Mouse (Mus musculus): ENCODE measurements around the gene Ttc22.
A peak's percentile ranks its signal among the peaks of the same experiment; 100 is the strongest.

The Ttc22 gene

GRCm38 (mm10) chr4:106615637-106616036 is 6.6 kb upstream of the Ttc22 start:
- no peak for DNase-seq (ENCODE audit: low read depth, low spot score)

- DNase-seq (ENCODE audit: low read depth, low spot score), result peak; percentile 28
Observed at GRCm38 (mm10) chr4:106617056-106617455, 5.2 kb upstream of the Ttc22 start, which contains the start of gene Lexm. Lexm (minus strand) TSS chr4:106617241.

- DNase-seq (ENCODE audit: low read depth, low spot score), result no peak
Observed at GRCm38 (mm10) chr4:106618898-106619297, 3.3 kb upstream of the Ttc22 start.

- no peak for DNase-seq (ENCODE audit: low read depth, low spot score)
Observed at GRCm38 (mm10) chr4:106621428-106621827, 804 bp upstream of the Ttc22 start.

GRCm38 (mm10) chr4:106622712-106623111 is 480 bp downstream of the Ttc22 start:
- no peak for DNase-seq (ENCODE audit: low read depth, low spot score)

- DNase-seq (ENCODE audit: low read depth, low spot score), result no peak
Observed at GRCm38 (mm10) chr4:106624271-106624670, 2.0 kb downstream of the Ttc22 start.

DNA sequence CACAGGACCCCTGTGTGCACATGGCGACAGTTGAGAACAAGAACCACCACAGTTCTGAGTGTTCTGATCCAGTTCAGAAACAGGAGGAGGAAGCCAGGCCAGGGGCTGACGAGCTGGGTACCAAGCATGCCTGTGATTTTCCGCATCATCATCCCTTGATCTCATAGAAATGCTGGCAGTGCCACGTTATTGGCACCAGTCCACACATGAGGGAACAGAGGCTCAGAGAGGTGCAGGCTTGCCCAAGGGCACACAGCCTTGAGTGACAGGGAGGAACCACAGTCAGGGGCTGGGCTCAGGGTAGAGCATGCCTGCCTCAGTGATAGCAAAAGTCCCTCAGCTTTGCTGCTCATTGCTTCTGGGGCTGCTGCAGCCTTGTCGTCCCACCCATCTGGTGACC is 5.6 kb downstream of the Ttc22 start:
- no peak for DNase-seq (ENCODE audit: low read depth, low spot score)

DNA sequence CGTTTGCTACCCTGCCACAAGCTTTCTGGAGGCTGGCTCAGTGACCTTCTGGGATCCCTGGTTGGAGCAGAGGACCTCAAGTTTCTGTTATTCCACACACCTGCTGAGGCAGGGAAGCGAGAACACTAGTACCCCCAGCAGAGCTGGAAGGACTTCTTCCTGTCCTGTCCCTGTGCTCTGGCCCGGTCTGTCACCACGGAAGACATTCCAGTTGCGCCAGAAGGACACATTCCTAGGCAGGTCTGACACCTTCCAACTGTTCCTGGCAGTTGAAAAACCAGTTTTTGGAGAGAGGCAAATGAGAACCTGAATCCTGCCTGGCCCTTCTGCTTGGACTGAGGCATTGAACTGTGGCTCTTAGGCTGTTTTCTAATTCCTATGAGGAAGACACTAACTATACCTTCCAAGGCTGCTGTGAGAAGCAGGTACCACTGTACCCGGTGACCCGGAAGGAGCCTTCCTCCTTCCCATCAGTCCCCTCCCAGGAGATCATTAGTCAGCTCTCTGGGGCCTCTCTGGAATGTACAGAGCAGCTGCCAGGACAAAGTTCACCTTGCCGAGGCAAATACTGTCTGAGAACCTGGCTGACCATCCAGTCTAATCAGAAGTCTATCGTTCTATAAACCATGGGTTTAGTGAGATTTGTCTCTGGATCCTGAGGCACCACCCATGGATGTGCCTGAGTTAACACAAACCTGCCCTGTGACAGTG is 6.6 kb downstream of the Ttc22 start:
- DNase-seq (ENCODE audit: low read depth, low spot score), result no peak

DNA sequence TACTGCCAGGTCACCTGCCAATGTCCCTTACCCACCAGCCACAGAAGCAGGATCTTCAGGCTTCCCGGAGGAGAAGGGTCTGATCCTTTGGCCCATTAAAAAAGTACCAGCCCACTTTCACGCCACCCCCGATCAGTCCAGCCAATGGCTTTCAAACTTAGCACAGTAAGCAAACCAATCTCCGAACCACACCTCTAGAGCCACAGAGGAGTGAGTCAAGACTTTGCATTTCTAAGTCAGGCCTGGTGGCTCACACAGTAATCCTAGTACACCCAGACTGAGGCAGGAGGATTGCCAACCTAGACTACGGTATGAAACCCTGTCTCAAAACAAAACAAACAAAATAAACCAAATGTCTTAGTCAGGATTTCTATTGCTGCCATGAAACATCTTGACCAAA is 7.1 kb downstream of the Ttc22 start:
- DNase-seq (ENCODE audit: low read depth, low spot score), result no peak

GRCm38 (mm10) chr4:106630333-106631220 is 8.3 kb downstream of the Ttc22 start:
- peak; percentile 74 for DNase-seq (ENCODE audit: low read depth, low spot score)

GRCm38 (mm10) chr4:106632313-106632712 is 10.1 kb downstream of the Ttc22 start:
- no peak for DNase-seq (ENCODE audit: low read depth, low spot score)

- no peak for DNase-seq (ENCODE audit: low read depth, low spot score)
Observed at GRCm38 (mm10) chr4:106633281-106634085, 11.3 kb downstream of the Ttc22 start.

GRCm38 (mm10) chr4:106634086-106634479 is 11.9 kb downstream of the Ttc22 start:
- no peak for DNase-seq (ENCODE audit: low read depth, low spot score)

DNA sequence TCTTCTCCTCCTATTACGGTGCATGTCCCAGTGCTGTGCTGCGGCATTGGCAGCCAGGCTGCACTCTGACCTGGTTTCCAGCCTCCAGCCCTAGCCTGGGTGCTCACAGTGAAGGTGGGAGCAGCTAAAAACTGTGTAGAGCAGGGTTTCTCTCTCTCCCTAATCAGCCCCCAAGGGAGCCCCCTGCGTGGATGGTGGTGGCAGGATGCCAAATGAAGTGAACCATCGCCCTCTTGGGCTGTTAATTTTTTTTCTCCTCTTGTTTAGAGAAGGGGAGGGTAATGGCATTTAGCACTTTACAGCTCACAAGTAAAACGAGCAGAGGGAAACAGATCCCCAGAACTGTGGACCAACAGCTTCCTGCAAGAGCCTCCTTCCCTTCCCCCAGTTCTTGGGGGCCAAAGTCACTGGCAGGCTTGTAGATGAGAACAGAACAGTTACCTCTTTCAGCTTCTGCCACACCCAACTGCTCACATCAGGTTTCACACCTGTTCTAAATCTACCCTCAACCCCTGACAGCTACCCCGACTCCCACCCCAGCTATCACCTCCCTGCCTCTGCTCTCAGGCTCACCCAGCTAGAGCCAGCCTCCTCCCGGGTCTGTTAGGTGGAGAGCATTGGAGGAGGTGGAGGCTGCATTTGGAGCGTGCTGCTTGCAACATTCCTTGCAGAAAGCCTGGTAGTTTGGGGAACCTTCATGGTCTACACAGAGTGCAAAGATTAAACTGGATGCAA is 21.4 kb downstream of the Ttc22 start:
- DNase-seq (ENCODE audit: low read depth, low spot score), result peak; percentile 14

- DNase-seq (ENCODE audit: low read depth, low spot score), result no peak
Observed at GRCm38 (mm10) chr4:106644218-106644610, 22.0 kb downstream of the Ttc22 start.

- DNase-seq (ENCODE audit: low read depth, low spot score), result no peak
Observed at GRCm38 (mm10) chr4:106645797-106646196, 23.6 kb downstream of the Ttc22 start.

- no peak for DNase-seq (ENCODE audit: low read depth, low spot score)
Observed at GRCm38 (mm10) chr4:106647137-106647536, 24.9 kb downstream of the Ttc22 start.

DNA sequence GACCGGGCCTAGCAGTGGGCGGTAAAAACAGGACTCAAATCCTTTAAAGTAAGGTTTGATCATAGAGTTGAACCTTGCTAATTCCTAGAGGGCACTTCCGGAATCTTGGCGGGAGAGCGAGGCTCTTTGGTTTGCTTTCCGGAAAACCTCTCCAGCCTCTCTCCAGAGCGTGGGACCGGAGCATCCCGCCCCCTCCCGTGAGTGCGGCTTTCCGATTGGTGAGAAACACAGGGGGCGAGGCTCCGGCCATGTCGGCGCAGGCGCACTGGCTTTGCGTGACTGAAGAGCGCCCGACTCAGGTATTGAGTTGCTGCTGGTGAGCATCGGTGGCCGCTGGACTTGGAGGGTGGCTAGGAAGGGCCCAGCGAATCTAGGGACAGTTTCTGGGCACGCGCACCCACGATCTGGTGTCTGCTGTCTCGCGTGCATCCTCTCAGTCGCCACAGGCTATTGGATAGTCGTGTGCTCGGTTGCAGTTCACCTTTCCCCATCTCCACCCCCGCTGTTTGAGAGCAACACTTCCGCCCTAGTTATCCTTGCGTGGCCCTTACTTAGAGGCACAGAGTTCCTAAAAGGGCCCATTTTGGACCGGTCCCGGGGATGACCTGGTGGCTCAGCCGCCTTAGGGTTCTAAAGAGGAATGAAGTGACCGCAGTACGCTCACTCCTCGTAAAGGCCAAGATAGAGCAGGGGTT is 28.7 kb downstream of the Ttc22 start, which contains the start of gene Pars2:
Gene Pars2, plus strand, starts transcription at position 237 of the 695 bp plus-strand sequence.
- peak; percentile 98 for DNase-seq (ENCODE audit: low read depth, low spot score)

DNA sequence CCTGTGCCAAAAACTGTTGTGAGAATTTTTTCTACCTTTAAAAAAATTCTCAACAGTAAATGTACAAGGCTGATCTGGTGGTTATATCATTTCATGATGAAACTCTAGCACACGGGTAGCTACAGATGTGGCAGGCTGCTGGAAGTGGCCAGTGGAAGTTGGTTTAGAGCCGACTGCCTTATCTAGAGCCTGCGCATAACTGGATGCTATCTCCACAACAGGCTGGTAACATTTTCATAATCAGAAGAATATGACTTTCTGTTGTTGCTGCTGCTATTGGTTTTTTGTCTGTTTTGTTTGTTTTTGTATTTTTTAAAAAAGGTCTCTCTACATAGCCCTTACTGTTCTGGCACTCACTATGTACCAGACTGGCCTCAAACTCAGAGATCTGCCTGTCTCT is 30.3 kb downstream of the Ttc22 start:
- DNase-seq (ENCODE audit: low read depth, low spot score), result no peak

- no peak for DNase-seq (ENCODE audit: low read depth, low spot score)
Observed at GRCm38 (mm10) chr4:106653051-106653450, 30.8 kb downstream of the Ttc22 start.

DNA sequence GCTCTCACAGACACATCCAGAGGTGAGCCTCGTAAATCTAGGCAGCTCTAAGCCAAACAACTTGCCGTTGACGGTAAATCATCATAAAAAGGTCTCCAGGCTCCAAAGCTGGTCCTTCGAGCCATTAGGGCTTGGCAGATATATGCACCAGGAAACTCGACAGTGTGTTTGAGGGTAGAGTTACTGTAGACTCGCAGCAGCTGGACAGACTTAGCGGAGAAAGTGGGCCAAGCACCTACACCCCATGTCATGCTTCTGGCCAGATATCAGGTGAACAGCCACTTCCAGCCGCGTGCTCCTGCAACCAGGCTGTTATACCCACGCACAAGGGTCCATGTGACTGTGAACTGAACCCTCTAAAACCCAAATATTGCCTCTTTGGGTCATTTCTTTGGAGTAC is 33.4 kb downstream of the Ttc22 start:
- DNase-seq (ENCODE audit: low read depth, low spot score), result no peak
